Mouse (Mus musculus) brown adipose tissue, adult 24 weeks (tissue): ENCODE measurements at regions not wholly inside any gene's neighbourhood (a gene's known extent, or its start where the extent isn't known, plus 50 kb on each side); places are given as distances from the start of the nearest gene placed in this dataset.
A peak's percentile ranks its signal among the peaks of the same experiment; 100 is the strongest.

ENCODE experiments used
- H3K27ac ChIP-seq: fragments of 200-500 bp; replicated peaks from 2 replicates; pipeline ENCODE4 v1.5.1; 2012; ENCODE audit warnings: low read depth, mild to moderate bottlenecking, low read length
- H3K4me1 ChIP-seq: fragments of 200-500 bp; 2 replicates; pipeline ENCODE4 v1.6.1; 2012; ENCODE audit warnings: low read length, mixed read lengths; ENCODE audit not compliant: control insufficient read depth, insufficient read depth, insufficient read length
- H3K4me3 ChIP-seq: fragments of 200-500 bp; 2 replicates; pipeline ENCODE4 v1.5.1; 2012; ENCODE audit warnings: low read depth, mild to moderate bottlenecking, low read length, moderate library complexity; ENCODE audit not compliant: insufficient read depth

GRCm38 (mm10) chr8:34233705-34234104 is 122.2 kb upstream of the Gm10131 start:
- H3K4me1 ChIP-seq, result peaks cover 2% of the 10 kb centered on the region; the same call in 1 of the 2 replicates
- no peak overlapping the region for H3K4me3 ChIP-seq
- no peak overlapping the region for H3K27ac ChIP-seq

- H3K27ac ChIP-seq, result peak overlapping the region; percentile 10; the same call in 1 of the 2 replicates
Observed at GRCm38 (mm10) chr8:34229477-34229876, 117.9 kb upstream of the Gm10131 start.

GRCm38 (mm10) chr8:34225011-34225890 is 113.7 kb upstream of the Gm10131 start:
- peaks cover 8% of the 10 kb centered on the region for H3K4me1 ChIP-seq
- H3K27ac ChIP-seq, result no peak overlapping the region
- no peak overlapping the region for H3K4me3 ChIP-seq

More at GRCm38 (mm10) chr8:34229477-34229876, 117.9 kb upstream of the Gm10131 start:
- no peak overlapping the region for H3K4me3 ChIP-seq
- H3K4me1 ChIP-seq, result peaks cover 8% of the 10 kb centered on the region

GRCm38 (mm10) chr8:34222187-34222586 is 110.7 kb upstream of the Gm10131 start:
- Histone ChIP-seq H3K27ac (no peak overlapping the region), H3K4me3 (no peak overlapping the region), H3K4me1 (peaks cover 6% of the 10 kb centered on the region)
